Mouse (Mus musculus) cortical plate, adult 2 months (tissue): Measurements from ENCODE around the gene Lrrc73. TPM values are rescaled to one million over a fixed set of nuclear protein-coding genes. Genes with fewer than 3 reads are reported as not detected.

Experiments used
- H3K27ac ChIP-seq: fragments of 200-500 bp; 2 replicates; pipeline ENCODE4 v1.5.1; 2012; ENCODE audit warnings: low read length, control low read depth, inconsistent platforms; ENCODE audit not compliant: insufficient read depth
- H3K4me1 ChIP-seq: fragments of 200-500 bp; 2 replicates; pipeline ENCODE4 v1.6.1; 2011; ENCODE audit warnings: low read length; ENCODE audit not compliant: control insufficient read depth, insufficient read depth
- H3K4me3 ChIP-seq: fragments of 200-500 bp; 2 replicates; pipeline ENCODE4 v1.5.1; 2011; ENCODE audit warnings: mild to moderate bottlenecking, low read length, control low read depth; ENCODE audit not compliant: insufficient read depth
- CTCF ChIP-seq: fragments of 200-500 bp; IDR thresholded peaks from 2 replicates; pipeline ENCODE4 v1.5.1; 2011; ENCODE audit warnings: mild to moderate bottlenecking, control low read depth, low read length; ENCODE audit not compliant: insufficient read depth; ENCODE audit errors: extremely low read depth
- POLR2A ChIP-seq: fragments of 200-500 bp; IDR thresholded peaks from 2 replicates; pipeline ENCODE4 v1.6.1; 2011; ENCODE audit warnings: mild to moderate bottlenecking, low read length, control low read depth; ENCODE audit not compliant: insufficient read depth; ENCODE audit errors: extremely low read depth
- polyA plus RNA-seq: library from polyadenylated mRNA; depleted of rRNA; stranded (reverse); fragments of >200 nt; gene quantifications from 2 replicates; pipeline ENCODE4 v1.2.3, GENCODE M21; 2012

The Lrrc73 gene
- polyA plus RNA-seq, 1 experiment: 68.4 TPM

- TF ChIP-seq POLR2A: no peak
- TF ChIP-seq CTCF: no peak
- peaks cover 6% of the 10 kb centered on the region; the same call in 1 of the 2 replicates for H3K4me1 ChIP-seq
- H3K27ac ChIP-seq: no peak overlapping the region
- H3K4me3 ChIP-seq: no peak overlapping the region
These were observed 11.1 kb upstream of the Lrrc73 start for GRCm38 (mm10) chr17:46242274-46242673.

- no peak overlapping the region for H3K4me3 ChIP-seq
- TF ChIP-seq CTCF (no peak), POLR2A (0 out of 2 replicates have a peak, but pooled peaks have one; percentile 9)
- H3K4me1 ChIP-seq: peaks cover 6% of the 10 kb centered on the region; the same call in 1 of the 2 replicates
- H3K27ac ChIP-seq: no peak overlapping the region
These were observed 10.3 kb upstream of the Lrrc73 start for GRCm38 (mm10) chr17:46242993-46243392.

- H3K4me1 ChIP-seq: peaks cover 6% of the 10 kb centered on the region; the same call in 1 of the 2 replicates
- no peak overlapping the region for H3K4me3 ChIP-seq
- TF ChIP-seq POLR2A (no peak), CTCF (no peak)
- H3K27ac ChIP-seq: no peak overlapping the region
These were observed 9.7 kb upstream of the Lrrc73 start for GRCm38 (mm10) chr17:46243624-46244023.

- TF ChIP-seq POLR2A (peak; percentile 25; the same call in 1 of the 2 replicates), CTCF (no peak)
- H3K4me1 ChIP-seq: peaks cover 7% of the 10 kb centered on the region; the same call in 1 of the 2 replicates
- no peak overlapping the region for H3K27ac ChIP-seq
- no peak overlapping the region for H3K4me3 ChIP-seq
These were observed 8.8 kb upstream of the Lrrc73 start for GRCm38 (mm10) chr17:46244579-46244978.

GRCm38 (mm10) chr17:46247512-46248188 is 5.7 kb upstream of the Lrrc73 start, which contains the start of the genes Polr1c and Yipf3:
TSS of gene Polr1c (minus strand) at chr17:46248054.
TSS of gene Yipf3 (plus strand) at chr17:46248080.
- peak within 1 kb of the TSS; percentile 78 for H3K4me3 ChIP-seq

GRCm38 (mm10) chr17:46248189-46248522 is 5.2 kb upstream of the Lrrc73 start:
- H3K4me3 ChIP-seq: peak overlapping the region; percentile 78
- TF ChIP-seq CTCF: no peak
- TF ChIP-seq POLR2A: no peak
- peak overlapping the region; percentile 30 for H3K27ac ChIP-seq
- peaks cover 7% of the 10 kb centered on the region; the same call in 1 of the 2 replicates for H3K4me1 ChIP-seq

More at GRCm38 (mm10) chr17:46247512-46248188, 5.7 kb upstream of the Lrrc73 start, which contains the start of the genes Polr1c and Yipf3:
- Histone ChIP-seq H3K4me1 (peaks cover 7% of the 10 kb centered on the region; the same call in 1 of the 2 replicates), H3K27ac (peak within 1 kb of the TSS; percentile 30)
- TF ChIP-seq CTCF (no peak), POLR2A (peak; percentile 88)

- Histone ChIP-seq H3K27ac (no peak overlapping the region), H3K4me3 (no peak overlapping the region), H3K4me1 (peaks cover 10% of the 10 kb centered on the region)
- TF ChIP-seq POLR2A: no peak
- TF ChIP-seq CTCF: no peak
These were observed 2.2 kb upstream of the Lrrc73 start for GRCm38 (mm10) chr17:46251174-46251573.

- TF ChIP-seq CTCF: peak; percentile 32; the same call in 1 of the 2 replicates
- TF ChIP-seq POLR2A: peak; percentile 19; the same call in 1 of the 2 replicates
- H3K4me1 ChIP-seq: peaks cover 4% of the 10 kb centered on the region
- H3K27ac ChIP-seq: no peak overlapping the region
- H3K4me3 ChIP-seq: no peak overlapping the region; the same call in 1 of the 2 replicates
These were observed 520 bp upstream of the Lrrc73 start for GRCm38 (mm10) chr17:46252571-46253451.

GRCm38 (mm10) chr17:46254106-46254505 is 775 bp downstream of the Lrrc73 start:
- H3K27ac ChIP-seq: no peak overlapping the region
- peaks cover 2% of the 10 kb centered on the region for H3K4me1 ChIP-seq
- TF ChIP-seq POLR2A (no peak), CTCF (no peak)

GRCm38 (mm10) chr17:46255147-46255546 is 1.8 kb downstream of the Lrrc73 start:
- H3K4me1 ChIP-seq: peaks cover 2% of the 10 kb centered on the region
- no peak overlapping the region for H3K27ac ChIP-seq
- TF ChIP-seq POLR2A (no peak), CTCF (no peak)
- peak overlapping the region; percentile 78 for H3K4me3 ChIP-seq

More at GRCm38 (mm10) chr17:46254106-46254505, 775 bp downstream of the Lrrc73 start:
- peak overlapping the region; percentile 78 for H3K4me3 ChIP-seq
